Mouse (Mus musculus) thymus, adult 2 months (tissue): ENCODE measurements around the gene Pi4k2a.

Experiments
- CTCF ChIP-seq: fragments of 200-500 bp; IDR thresholded peaks from 2 replicates; pipeline ENCODE4 v1.5.1; 2012; ENCODE audit warnings: mild to moderate bottlenecking, control low read depth, low read length, moderate library complexity, borderline replicate concordance; ENCODE audit not compliant: control insufficient read depth, poor library complexity, insufficient read depth; ENCODE audit errors: extremely low read depth
- POLR2A ChIP-seq: fragments of 200-500 bp; IDR thresholded peaks from 2 replicates; pipeline ENCODE4 v1.6.1; 2012; ENCODE audit warnings: mild to moderate bottlenecking, low read length, control low read depth, moderate library complexity; ENCODE audit not compliant: control insufficient read depth, poor library complexity, insufficient read depth; ENCODE audit errors: extremely low read depth

GRCm38 (mm10) chr19:42138517-42139285, 48.4 kb downstream of the Pi4k2a start:
- no peak for TF ChIP-seq CTCF
- TF ChIP-seq POLR2A: no peak
